Mouse (Mus musculus): ENCODE measurements around the gene Col15a1.

Col15a1 gene

DNA sequence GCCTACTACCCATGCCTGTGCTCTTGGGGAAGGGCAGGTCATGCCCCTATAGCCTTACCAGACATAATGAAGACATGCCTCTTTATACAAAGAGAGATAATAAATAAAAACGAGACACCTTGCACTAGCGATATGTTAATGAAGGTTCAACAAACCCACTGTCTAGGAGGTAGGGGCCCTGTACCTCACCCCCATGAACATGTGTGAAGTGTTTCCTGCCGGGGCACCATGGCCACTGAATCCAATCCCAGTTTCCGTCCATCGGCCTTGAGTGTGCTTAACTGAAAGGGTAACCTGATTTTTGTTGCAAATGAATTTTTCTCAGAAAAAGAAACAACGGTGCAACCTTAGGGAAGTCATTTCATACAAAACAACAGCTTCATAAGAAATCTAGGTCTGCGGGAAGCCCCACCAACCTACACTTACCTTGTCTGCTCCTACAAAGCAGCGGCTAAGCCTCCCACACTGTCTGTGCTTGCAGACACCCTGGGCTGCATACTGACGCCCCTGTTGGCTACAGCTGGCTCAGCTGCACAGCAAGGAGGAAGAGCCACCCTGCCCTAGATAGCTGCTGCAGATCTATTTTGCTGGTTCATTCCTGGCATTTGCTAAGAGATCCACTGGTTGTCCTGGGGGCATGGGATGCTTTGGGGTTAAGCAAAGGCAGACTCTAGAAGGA, 64.6 kb downstream of the Col15a1 start:
- 74% methylated on average over 9 of the region's 9 CpGs for WGBS

DNA sequence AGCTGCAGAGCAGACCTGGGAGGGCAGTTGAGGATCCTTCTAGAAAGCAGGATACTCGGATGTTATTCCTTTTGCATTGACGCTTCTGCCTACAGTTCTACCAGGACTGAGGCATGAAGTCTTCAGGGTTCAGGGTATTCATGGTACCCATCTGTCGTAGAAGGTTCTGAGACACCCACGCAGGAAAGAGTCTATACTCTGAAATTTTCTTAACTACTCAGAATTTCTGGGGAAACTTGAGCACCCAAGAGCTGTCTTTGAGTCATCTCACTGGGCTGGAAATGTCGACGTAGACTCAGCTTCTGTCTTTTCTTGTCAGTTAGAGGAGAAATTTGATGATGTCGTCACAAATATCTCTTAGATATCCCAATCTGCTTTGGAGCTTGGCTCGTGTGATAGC, 65.8 kb downstream of the Col15a1 start:
- 57% methylated on average over 8 of the region's 8 CpGs for WGBS

- WGBS = 81% methylated on average over 2 of the region's 2 CpGs
Observed at GRCm38 (mm10) chr4:47274911-47275310, 67.0 kb downstream of the Col15a1 start.

DNA sequence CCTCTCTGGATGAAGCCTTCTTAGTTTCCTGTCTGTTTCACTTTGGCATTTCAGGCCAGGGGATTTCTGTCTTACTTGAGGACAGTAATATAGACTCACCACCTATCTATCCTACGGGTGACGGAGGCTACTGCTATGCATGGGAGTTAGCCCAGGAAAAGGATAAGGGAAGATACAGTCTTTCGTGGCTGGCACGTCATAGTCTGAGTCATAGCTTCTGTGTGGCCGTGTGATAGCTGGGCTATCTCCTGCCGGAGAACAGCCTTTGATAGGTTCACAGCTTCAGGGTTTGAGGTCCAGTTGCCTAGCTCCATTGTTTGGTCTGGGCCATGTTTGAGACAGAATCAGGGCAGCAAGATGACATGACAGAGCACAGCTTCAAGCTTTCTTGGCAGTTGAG, 70.4 kb downstream of the Col15a1 start:
- 76% methylated on average over 6 of the region's 6 CpGs for WGBS

DNA sequence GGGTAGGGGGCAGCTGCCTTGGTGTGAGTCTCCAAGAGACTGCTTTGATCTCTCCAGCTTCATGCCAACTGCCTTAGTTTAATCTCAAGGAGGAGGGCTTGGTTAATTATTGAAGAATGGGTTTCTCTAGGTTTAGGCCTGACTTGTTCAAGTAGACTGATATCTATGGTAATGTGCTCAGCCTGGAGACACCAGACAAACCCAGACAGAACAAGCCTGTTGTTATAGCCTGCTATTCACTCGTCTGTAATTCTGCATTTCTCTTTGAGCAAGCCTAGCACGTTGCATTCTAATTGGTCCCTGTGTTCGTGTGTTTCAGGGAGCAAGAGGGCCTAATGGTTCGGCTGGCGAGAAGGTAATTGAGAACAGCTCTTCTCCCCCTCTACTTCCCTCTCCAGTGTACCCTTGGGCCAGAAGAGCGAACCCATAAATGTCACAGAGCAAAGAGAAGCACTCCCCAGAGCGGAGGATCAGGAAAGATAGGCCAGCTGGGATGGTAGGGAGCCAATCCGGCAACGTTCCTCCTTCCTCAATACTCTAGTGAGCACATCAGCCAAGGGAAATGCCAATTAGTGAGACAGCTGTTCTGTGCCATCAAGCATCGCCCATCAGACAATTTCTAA, 71.2 kb downstream of the Col15a1 start:
- WGBS = 67% methylated on average over 10 of the region's 10 CpGs

DNA sequence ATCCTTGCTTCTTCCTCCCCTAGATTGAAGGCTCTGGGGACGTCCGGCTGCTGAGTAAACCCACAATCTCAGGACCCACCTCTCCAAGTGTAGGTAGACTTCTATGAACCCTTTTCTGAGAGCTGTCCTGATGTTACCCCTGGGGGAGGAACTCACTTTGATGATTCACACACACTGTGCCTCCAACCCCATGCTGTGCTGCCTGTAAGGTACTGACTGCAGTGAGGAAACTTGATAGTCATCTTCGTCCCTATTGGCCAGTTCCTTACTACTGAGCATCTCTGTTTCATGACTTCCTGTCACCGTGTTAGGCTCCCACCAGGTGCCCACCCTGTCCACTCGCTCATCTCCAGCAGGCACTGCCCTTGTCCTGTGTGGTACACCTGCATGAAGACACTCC, 72.2 kb downstream of the Col15a1 start:
- 61% methylated on average over 5 of the region's 5 CpGs for WGBS

- 46% methylated on average over 6 of the region's 6 CpGs for WGBS
Observed at GRCm38 (mm10) chr4:47281920-47282682, 74.1 kb downstream of the Col15a1 start.

- 80% methylated on average over 6 of the region's 6 CpGs for WGBS
Observed at GRCm38 (mm10) chr4:47284311-47284710, 76.3 kb downstream of the Col15a1 start.

GRCm38 (mm10) chr4:47284874-47285273, 76.9 kb downstream of the Col15a1 start:
- WGBS = 87% methylated on average over 9 of the region's 9 CpGs

- WGBS = 98% methylated on average over 3 of the region's 3 CpGs
Observed at GRCm38 (mm10) chr4:47286599-47287147, 78.7 kb downstream of the Col15a1 start.

- WGBS = 72% methylated on average over 4 of the region's 4 CpGs
Observed at GRCm38 (mm10) chr4:47287468-47287867, 79.5 kb downstream of the Col15a1 start.

DNA sequence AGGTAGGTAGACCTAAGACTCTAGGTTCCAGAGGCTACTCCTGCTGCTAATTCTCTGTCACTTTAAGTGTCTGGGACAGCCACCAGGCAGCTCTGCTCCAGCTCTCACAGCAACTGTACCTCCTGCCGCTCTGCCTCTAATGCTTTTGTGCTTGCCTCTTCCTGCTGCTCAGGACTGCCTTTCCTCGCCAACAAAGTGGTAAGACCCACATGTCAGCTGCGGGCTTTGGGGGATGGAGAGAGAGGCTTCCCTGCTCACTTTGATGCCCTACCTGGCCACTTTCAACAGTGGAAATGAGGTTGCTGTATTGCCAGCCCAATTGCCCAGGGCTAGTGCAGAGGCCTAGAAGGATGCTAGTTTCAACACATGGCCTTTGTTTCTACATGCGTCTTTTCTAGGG, 80.3 kb downstream of the Col15a1 start:
- 72% methylated on average over 4 of the region's 4 CpGs for WGBS

DNA sequence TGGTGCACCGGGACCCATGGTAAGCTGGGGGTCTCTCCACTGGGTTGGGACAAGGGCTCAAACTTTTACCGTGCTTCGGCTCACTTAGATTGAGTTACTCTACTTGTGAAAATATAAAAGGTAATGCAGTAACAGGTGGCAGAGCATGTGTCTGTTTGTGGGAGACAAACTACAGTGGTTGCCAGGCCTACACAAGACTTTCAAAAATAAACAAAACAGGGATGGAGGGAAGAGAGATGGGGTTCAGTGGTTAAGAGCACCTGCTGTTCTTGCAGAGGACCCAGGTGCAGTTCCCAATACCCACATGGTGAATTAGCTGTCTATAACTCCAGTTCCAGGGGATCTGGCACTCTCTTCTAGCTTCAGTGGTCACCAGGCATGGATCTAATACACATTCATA, 81.6 kb downstream of the Col15a1 start:
- WGBS = 84% methylated on average over 3 of the region's 3 CpGs

DNA sequence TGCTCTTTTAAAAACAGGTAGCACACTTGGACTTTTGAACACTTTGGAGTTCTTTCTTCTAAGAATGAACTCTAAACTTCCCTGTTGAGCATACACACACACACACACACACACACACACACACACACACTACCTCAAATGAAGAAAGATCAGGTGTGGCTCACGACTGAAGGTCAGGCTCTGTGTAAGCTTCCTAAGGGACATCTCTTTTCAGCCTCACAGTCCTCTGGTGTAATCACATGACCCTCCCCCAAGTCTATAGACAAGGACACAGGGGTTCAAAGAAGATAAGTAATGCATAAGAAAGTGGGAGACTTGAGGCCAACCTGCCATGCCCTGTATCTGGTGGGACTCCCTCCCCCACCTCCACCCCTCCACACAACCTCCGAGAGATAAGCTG, 82.5 kb downstream of the Col15a1 start:
- WGBS = 90% methylated on average over 2 of the region's 2 CpGs

- WGBS = 39% methylated on average over 1 of the region's 1 CpGs
Observed at GRCm38 (mm10) chr4:47291013-47291412, 83.1 kb downstream of the Col15a1 start.

- WGBS = 60% methylated on average over 4 of the region's 4 CpGs
Observed at GRCm38 (mm10) chr4:47292956-47293355, 85.0 kb downstream of the Col15a1 start.

GRCm38 (mm10) chr4:47293771-47294543, 86.0 kb downstream of the Col15a1 start:
- 56% methylated on average over 16 of the region's 16 CpGs for WGBS

DNA sequence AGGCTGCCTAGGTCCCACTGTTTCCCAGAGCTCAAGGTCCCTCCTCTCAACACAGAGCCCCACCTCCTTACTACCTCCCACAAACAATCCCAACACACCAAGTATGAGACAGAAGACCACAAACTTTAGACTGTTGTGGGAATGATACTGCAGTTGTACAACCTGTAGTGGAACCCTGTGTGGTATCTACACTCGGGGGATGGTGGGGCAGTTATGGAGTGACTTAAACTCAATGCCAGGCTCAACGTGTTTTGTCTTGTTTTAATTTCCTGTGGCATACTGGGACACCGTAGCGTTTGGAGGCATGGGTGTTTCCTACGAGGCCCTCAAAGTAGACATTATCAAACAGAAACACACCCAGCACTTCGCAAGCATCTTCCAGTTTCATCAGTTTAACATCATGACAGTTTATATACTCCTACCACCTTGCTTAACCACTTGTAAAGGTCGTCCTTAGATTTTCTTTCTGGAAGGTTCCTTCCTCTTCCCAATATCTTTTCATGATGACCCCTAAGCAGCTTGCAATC, 86.6 kb downstream of the Col15a1 start:
- WGBS = 93% methylated on average over 7 of the region's 7 CpGs

- WGBS = 67% methylated on average over 3 of the region's 3 CpGs
Observed at GRCm38 (mm10) chr4:47295547-47295946, 87.6 kb downstream of the Col15a1 start.

GRCm38 (mm10) chr4:47300701-47301100, 92.7 kb downstream of the Col15a1 start:
- WGBS = 95% methylated on average over 2 of the region's 2 CpGs

DNA sequence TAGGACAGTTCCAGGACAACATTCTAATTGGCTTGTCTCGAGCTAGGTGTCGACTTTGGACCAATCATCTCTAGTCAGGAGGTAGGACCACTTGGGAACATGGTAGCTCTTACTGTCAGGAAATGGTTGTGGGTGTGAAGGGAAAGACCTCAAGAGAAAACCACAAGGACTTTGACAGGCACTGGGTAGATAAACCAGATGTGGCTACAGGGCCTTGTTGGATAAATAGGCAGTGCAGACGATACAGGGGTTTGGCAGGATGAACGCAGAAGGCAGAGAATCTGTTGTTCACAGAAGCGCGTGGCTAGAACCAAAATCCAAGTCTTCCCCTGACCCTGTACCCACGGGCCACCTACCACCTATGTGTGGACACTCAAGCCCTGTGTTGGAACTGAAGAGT, 94.6 kb downstream of the Col15a1 start:
- WGBS = 93% methylated on average over 7 of the region's 7 CpGs
